9 mouse cellular contexts compared by ENCODE assay signal in genomic region chr4:53438836-53439480, GRCm38 (mm10). TPM values are rescaled to one million over a fixed set of nuclear protein-coding genes. Genes with fewer than 3 reads are reported as not detected.
DNase-seq lines count a peak whose midpoint lies in the region; ATAC-seq and TF ChIP-seq lines count a peak whose summit lies in the region.
"Had no signal": no experiment of that assay in that cellular context is flagged by ENCODE, and none has a peak within 500 bp of the region (broad histone marks: within the 10 kb centered on the region; RNA-seq: fewer than 3 reads in every experiment).

No protein-coding gene starts in this region.

- ATAC-seq in heart, embryonic 16.5 days (replicated peaks; ENCODE audit: extremely low read depth, insufficient read depth, low FRiP score): no peak
- no peak for ATAC-seq in embryonic facial prominence, embryonic 13.5 days (ENCODE audit: insufficient number of reproducible peaks, insufficient read depth, low FRiP score, low TSS enrichment, low read depth)
- no peak for ATAC-seq in liver, embryonic 15.5 days (ENCODE audit: insufficient read depth)
- no peak for ATAC-seq in activated CD4-positive, CD25-positive, alpha-beta regulatory T cell, adult 4 months

- no peaks in the 10 kb centered on the region for H3K27me3 ChIP-seq in heart, embryonic 16.5 days (ENCODE audit: control insufficient read depth, insufficient read depth, low read length)
- H3K27me3 ChIP-seq in E14TG2a.4 (ENCODE audit: insufficient read depth, low read length): no peaks in the 10 kb centered on the region
- no peaks in the 10 kb centered on the region for H3K27me3 ChIP-seq in embryonic facial prominence, embryonic 13.5 days
- peaks cover 40% of the 10 kb centered on the region for H3K27me3 ChIP-seq in liver, embryonic 15.5 days

- H3K4me2 ChIP-seq in heart, embryonic 16.5 days (ENCODE audit: low read depth, low read length): peak overlapping the region; percentile 87
- H3K4me2 ChIP-seq in embryonic facial prominence, embryonic 13.5 days: peak overlapping the region; percentile 95
- H3K4me2 ChIP-seq in liver, embryonic 15.5 days: peak overlapping the region; percentile 93

- H3K36me3 ChIP-seq in heart, embryonic 16.5 days (ENCODE audit: control insufficient read depth, insufficient read depth): no peaks in the 10 kb centered on the region
- H3K36me3 ChIP-seq in E14TG2a.4 (ENCODE audit: insufficient read depth, low read length): no peaks in the 10 kb centered on the region
- H3K36me3 ChIP-seq in embryonic facial prominence, embryonic 13.5 days: no peaks in the 10 kb centered on the region
- no peaks in the 10 kb centered on the region for H3K36me3 ChIP-seq in liver, embryonic 15.5 days (replicated peaks)

- 79% methylated on average over 7 of the region's 7 CpGs for WGBS in heart, embryonic 16.5 days
- 76% methylated on average over 7 of the region's 7 CpGs for WGBS in embryonic facial prominence, embryonic 13.5 days
- WGBS in liver, embryonic 15.5 days (ENCODE audit: insufficient replicate concordance): 62% methylated on average over 7 of the region's 7 CpGs

- no peak for DNase-seq in heart, postnatal 4 days
- DNase-seq in layer of hippocampus, adult 9-11 months: no peak
- no peak for DNase-seq in cerebellum, adult 11-12 months
- DNase-seq: thymus, postnatal 36 days had no signal

- peak overlapping the region; percentile 51 for H3K27ac ChIP-seq in heart, embryonic 16.5 days (ENCODE audit: low read length)
- no peak overlapping the region for H3K27ac ChIP-seq in embryonic facial prominence, embryonic 13.5 days
- peak overlapping the region; percentile 54 for H3K27ac ChIP-seq in liver, embryonic 15.5 days (replicated peaks)

- H3K9ac ChIP-seq in heart, embryonic 16.5 days (ENCODE audit: low read length): no peak overlapping the region
- no peak overlapping the region for H3K9ac ChIP-seq in embryonic facial prominence, embryonic 13.5 days
- H3K9ac ChIP-seq in liver, embryonic 15.5 days: peak overlapping the region; percentile 72; the same call in 1 of the 2 replicates

- no peak for TF ChIP-seq CTCF in E14TG2a.4 (conservative IDR thresholded peaks at IDR 0.05; ENCODE audit: low read length)

- no peaks in the 10 kb centered on the region for H3K9me3 ChIP-seq in heart, embryonic 16.5 days (replicated peaks; ENCODE audit: control insufficient read depth, low read length)
- H3K9me3 ChIP-seq in E14TG2a.4 (ENCODE audit: low read length): no peaks in the 10 kb centered on the region
- no peaks in the 10 kb centered on the region for H3K9me3 ChIP-seq in embryonic facial prominence, embryonic 13.5 days
- no peaks in the 10 kb centered on the region for H3K9me3 ChIP-seq in liver, embryonic 15.5 days (replicated peaks)

- H3K4me1 ChIP-seq in heart, embryonic 16.5 days (ENCODE audit: control insufficient read depth, insufficient read depth, low read length): peaks cover 18% of the 10 kb centered on the region
- peaks cover 60% of the 10 kb centered on the region for H3K4me1 ChIP-seq in E14TG2a.4 (replicated peaks; ENCODE audit: low read depth, low read length)
- peaks cover 35% of the 10 kb centered on the region for H3K4me1 ChIP-seq in embryonic facial prominence, embryonic 13.5 days
- H3K4me1 ChIP-seq in liver, embryonic 15.5 days (replicated peaks): peaks cover 40% of the 10 kb centered on the region

- peak overlapping the region; percentile 79 for H3K4me3 ChIP-seq in heart, embryonic 16.5 days (ENCODE audit: low read length)
- H3K4me3 ChIP-seq in E14TG2a.4 (replicated peaks; ENCODE audit: low read length): peak overlapping the region; percentile 93
- H3K4me3 ChIP-seq in embryonic facial prominence, embryonic 13.5 days: peak overlapping the region; percentile 89; the same call in 1 of the 2 replicates
- peak overlapping the region; percentile 71 for H3K4me3 ChIP-seq in liver, embryonic 15.5 days (replicated peaks)

RNA-seq across cellular contexts. Expression of gene Slc44a1, which starts 1.3 kb away (rescaled TPM):
- 15.4 and 20.3 TPM in 2 replicates for polyA plus RNA-seq in heart, embryonic 16.5 days (2015; fragmentation: Nextera tagmentation; extraction: Ambion mirVana)
- total RNA-seq in heart, postnatal 4 days (2021): 10 to 100 TPM; 40.9 to 43.2 TPM
- 37.3 and 44.6 TPM in 2 replicates for polyA plus RNA-seq in embryonic facial prominence, embryonic 13.5 days (2015; fragmentation: Nextera tagmentation; extraction: Ambion mirVana)
- 12.1 and 13.6 TPM in 2 replicates for polyA plus RNA-seq in liver, embryonic 15.5 days (2015; fragmentation: Nextera tagmentation; extraction: Ambion mirVana)
- polyA plus RNA-seq in activated CD4-positive, CD25-positive, alpha-beta regulatory T cell, adult 4 months (2017; shearing (Covaris generic)): 1 to 10 TPM; 3.9 to 4.0 TPM
